Mouse (Mus musculus) heart, postnatal 4 days (tissue): Measurements from ENCODE around the gene Dennd4a. TPM values are rescaled to one million over a fixed set of nuclear protein-coding genes. Genes with fewer than 3 reads are reported as not detected.

ENCODE experiments used
- total RNA-seq, 2 experiments: library from RNA; stranded (reverse); gene quantifications; 2 replicates each; pipeline ENCODE4 v1.2.3; 2021

Dennd4a gene
- total RNA-seq, 2 experiments from 2014 or later = 13.8 to 16.9 TPM

Other genes starting within 250 kb of the Dennd4a start
- 100 to 1,000 TPM; 268 to 285 TPM for gene Rab11a, start 73.6 kb upstream of the Dennd4a start, total RNA-seq
- gene Slc24a1, start 140.3 kb downstream of the Dennd4a start, total RNA-seq = under 1 TPM; 0.21 to 0.29 TPM
- 10 to 100 TPM; 28.0 to 28.2 TPM for gene Ints14, start 149.6 kb downstream of the Dennd4a start, total RNA-seq
- 10 to 100 TPM; 21.0 to 23.2 TPM for gene Hacd3, start 210.4 kb downstream of the Dennd4a start, total RNA-seq
- gene Dpp8, start 221.1 kb downstream of the Dennd4a start, total RNA-seq = 10 to 100 TPM; 65.2 to 71.0 TPM